Mouse (Mus musculus): Measurements from ENCODE around the gene Klhl3. TPM values are rescaled to one million over a fixed set of nuclear protein-coding genes. Genes with fewer than 3 reads are reported as not detected.

The Klhl3 gene
- polyA plus RNA-seq, 1 experiment, result not detected

DNA sequence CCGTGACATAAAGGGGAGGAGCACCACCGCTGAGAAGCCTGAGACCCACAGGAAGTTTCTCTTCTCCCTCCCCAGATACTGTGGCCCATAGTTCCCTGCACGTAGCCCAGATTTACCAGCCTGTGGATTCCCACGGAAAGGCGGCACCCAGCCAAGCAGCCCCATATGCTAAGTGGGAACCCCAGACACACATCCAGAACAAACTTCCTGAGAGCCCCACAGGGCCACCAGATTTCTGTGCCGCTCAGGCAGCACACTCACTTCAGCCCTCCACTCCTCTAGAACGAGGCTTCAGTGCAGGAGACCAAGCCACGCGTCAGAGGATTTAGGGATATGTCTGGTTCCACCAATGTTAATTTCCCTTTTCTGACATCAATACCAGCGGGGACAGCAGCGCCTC, 130.5 kb downstream of the Klhl3 start:
- H3K27me3 ChIP-seq (ENCODE audit: control insufficient read depth), result no peaks in the 10 kb centered on the region
- H3K4me1 ChIP-seq (ENCODE audit: control insufficient read depth), result no peaks in the 10 kb centered on the region
- H3K36me3 ChIP-seq (ENCODE audit: control insufficient read depth), result no peaks in the 10 kb centered on the region
- H3K9me3 ChIP-seq (ENCODE audit: control insufficient read depth, low read length), result no peaks in the 10 kb centered on the region
- TF ChIP-seq GATA1 (IDR thresholded peaks at IDR 0.05; ENCODE audit: low read length) (no peak), TAL1 (IDR thresholded peaks at IDR 0.05; ENCODE audit: low read length) (no peak)
- H3K4me3 ChIP-seq (replicated peaks), result no peak overlapping the region

DNA sequence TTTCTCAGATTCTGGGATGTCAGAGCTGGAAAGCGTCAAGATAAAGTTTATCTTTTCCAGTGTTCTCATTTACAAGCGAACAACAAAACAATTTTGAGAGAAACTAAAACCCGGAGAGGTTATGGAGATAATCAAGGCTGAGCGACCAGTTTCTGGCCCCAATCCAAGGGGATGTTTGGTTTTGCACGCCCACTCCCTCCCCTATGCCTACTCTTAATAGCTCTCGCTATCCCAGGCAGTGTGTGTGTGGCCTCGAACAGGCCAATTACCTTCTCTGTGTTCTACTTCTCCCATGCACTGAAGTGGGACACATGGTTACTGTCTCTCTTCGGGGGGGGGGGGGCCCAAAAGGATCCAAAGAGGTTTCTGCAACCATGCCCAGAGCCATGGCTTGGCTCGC, 132.7 kb downstream of the Klhl3 start:
- no peaks in the 10 kb centered on the region for H3K36me3 ChIP-seq (ENCODE audit: control insufficient read depth)
- peaks cover 5% of the 10 kb centered on the region; the same call in 1 of the 2 replicates for H3K9me3 ChIP-seq (ENCODE audit: control insufficient read depth, low read length)

DNA sequence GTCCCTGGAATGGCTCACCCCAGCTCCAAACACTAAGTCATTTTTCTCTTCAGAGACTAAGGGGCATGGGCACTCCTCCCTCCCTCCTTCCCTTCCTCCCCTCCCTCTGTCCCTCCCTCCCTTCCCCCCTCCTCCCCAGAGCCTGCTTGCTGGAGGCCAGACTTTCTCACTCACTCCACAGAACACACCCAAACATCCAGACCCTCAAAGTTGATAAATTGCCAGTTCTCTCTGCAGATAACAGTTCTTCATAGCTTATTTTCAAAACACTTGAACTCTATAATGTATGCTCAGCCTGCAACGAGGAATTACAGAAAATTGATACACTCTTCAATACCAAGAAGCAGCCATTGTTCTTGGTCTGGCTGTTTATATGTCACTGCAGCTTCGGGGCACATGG, 133.3 kb downstream of the Klhl3 start:
- TF ChIP-seq TAL1 (IDR thresholded peaks at IDR 0.05; ENCODE audit: low read length), result no peak
- no peak for TF ChIP-seq GATA1 (IDR thresholded peaks at IDR 0.05; ENCODE audit: low read length)
- no peak overlapping the region for H3K4me3 ChIP-seq (replicated peaks)
- H3K9me3 ChIP-seq (ENCODE audit: control insufficient read depth, low read length), result peaks cover 5% of the 10 kb centered on the region; the same call in 1 of the 2 replicates
- H3K4me1 ChIP-seq (ENCODE audit: control insufficient read depth), result no peaks in the 10 kb centered on the region
- H3K27me3 ChIP-seq (ENCODE audit: control insufficient read depth), result no peaks in the 10 kb centered on the region
- no peaks in the 10 kb centered on the region for H3K36me3 ChIP-seq (ENCODE audit: control insufficient read depth)

More for the DNA sequence above, 132.7 kb downstream of the Klhl3 start:
- TF ChIP-seq GATA1 (IDR thresholded peaks at IDR 0.05; ENCODE audit: low read length) (no peak), TAL1 (IDR thresholded peaks at IDR 0.05; ENCODE audit: low read length) (no peak)
- H3K4me1 ChIP-seq (ENCODE audit: control insufficient read depth), result no peaks in the 10 kb centered on the region
- no peak overlapping the region for H3K4me3 ChIP-seq (replicated peaks)
- no peaks in the 10 kb centered on the region for H3K27me3 ChIP-seq (ENCODE audit: control insufficient read depth)

- Histone ChIP-seq H3K9me3 (ENCODE audit: control insufficient read depth, low read length) (peaks cover 5% of the 10 kb centered on the region; the same call in 1 of the 2 replicates), H3K27me3 (ENCODE audit: control insufficient read depth) (no peaks in the 10 kb centered on the region), H3K36me3 (ENCODE audit: control insufficient read depth) (no peaks in the 10 kb centered on the region), H3K4me3 (replicated peaks) (no peak overlapping the region), H3K4me1 (ENCODE audit: control insufficient read depth) (no peaks in the 10 kb centered on the region)
- TF ChIP-seq TAL1 (IDR thresholded peaks at IDR 0.05; ENCODE audit: low read length), result no peak
- TF ChIP-seq GATA1 (IDR thresholded peaks at IDR 0.05; ENCODE audit: low read length), result no peak
These were observed 134.5 kb downstream of the Klhl3 start for GRCm38 (mm10) chr13:57978931-57979330.

DNA sequence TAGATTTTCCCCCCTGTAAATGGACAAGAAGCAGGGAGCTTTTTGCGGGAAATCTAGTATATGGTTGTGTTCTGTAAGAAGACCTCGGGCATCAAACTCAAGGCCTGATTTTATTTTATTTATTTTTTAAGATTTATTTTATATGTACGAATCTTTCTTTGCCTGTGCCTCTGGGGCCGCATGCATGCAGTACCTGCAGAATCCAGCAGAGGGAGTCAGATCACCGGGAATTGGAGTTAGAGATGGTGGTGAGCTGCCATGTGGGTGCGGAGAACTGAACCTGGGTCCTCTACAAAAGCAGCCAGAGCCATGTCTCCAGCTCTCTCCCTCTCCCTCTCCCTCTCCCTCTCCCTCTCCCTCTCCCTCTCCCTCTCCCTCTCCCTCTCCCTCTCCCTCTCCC, 135.7 kb downstream of the Klhl3 start:
- Histone ChIP-seq H3K27me3 (ENCODE audit: control insufficient read depth) (no peaks in the 10 kb centered on the region), H3K36me3 (ENCODE audit: control insufficient read depth) (no peaks in the 10 kb centered on the region), H3K4me3 (replicated peaks) (no peak overlapping the region), H3K4me1 (ENCODE audit: control insufficient read depth) (no peaks in the 10 kb centered on the region), H3K9me3 (ENCODE audit: control insufficient read depth, low read length) (peaks cover 5% of the 10 kb centered on the region; the same call in 1 of the 2 replicates)
- TF ChIP-seq GATA1 (IDR thresholded peaks at IDR 0.05; ENCODE audit: low read length) (no peak), TAL1 (IDR thresholded peaks at IDR 0.05; ENCODE audit: low read length) (no peak)

DNA sequence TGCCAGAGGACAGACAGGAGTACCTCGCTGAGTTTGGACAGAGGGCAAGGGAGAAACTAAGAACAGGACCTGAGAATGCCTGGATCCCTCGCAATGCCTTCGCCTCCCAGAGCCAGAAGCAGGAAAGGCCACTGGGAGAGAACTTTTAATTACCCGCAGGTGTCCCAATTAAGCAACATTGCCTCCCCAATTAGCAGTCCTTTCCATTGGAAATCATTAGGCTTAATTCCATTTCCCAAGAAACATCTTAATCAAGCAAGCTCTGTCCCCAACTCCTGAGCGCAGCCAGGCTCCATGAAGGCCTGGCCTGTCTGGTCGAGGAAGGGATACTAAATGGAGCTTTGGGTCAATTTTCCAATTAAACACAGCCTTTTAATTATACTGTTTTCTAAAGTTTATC, 147.7 kb downstream of the Klhl3 start:
- Histone ChIP-seq H3K4me3 (replicated peaks) (no peak overlapping the region), H3K27me3 (ENCODE audit: control insufficient read depth) (no peaks in the 10 kb centered on the region), H3K4me1 (ENCODE audit: control insufficient read depth) (no peaks in the 10 kb centered on the region), H3K9me3 (ENCODE audit: control insufficient read depth, low read length) (peaks cover 3% of the 10 kb centered on the region; the same call in 1 of the 2 replicates), H3K36me3 (ENCODE audit: control insufficient read depth) (no peaks in the 10 kb centered on the region)
- TF ChIP-seq TAL1 (IDR thresholded peaks at IDR 0.05; ENCODE audit: low read length), result no peak
- no peak for TF ChIP-seq GATA1 (IDR thresholded peaks at IDR 0.05; ENCODE audit: low read length)

DNA sequence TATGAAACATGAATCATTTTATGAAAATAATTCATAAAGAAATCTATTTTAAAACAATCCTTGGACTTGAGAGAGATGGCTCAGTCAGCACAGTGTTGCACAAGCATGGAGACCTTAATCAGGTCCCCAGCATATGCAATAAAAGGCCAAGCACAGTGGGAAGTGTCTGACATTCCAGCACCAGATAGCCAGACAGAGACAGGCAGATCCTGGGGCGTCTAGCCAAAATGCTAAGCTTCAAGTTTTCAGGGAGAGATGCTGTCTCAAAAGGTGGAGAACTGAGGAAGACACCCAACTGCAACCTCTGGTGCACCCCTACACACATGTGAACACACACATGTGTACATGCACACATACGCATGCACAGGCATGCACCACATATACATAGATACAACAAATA, 153.1 kb downstream of the Klhl3 start:
- no peak for TF ChIP-seq TAL1 (IDR thresholded peaks at IDR 0.05; ENCODE audit: low read length)
- no peak for TF ChIP-seq GATA1 (IDR thresholded peaks at IDR 0.05; ENCODE audit: low read length)
- Histone ChIP-seq H3K9me3 (ENCODE audit: control insufficient read depth, low read length) (no peaks in the 10 kb centered on the region; the same call in 1 of the 2 replicates), H3K4me1 (ENCODE audit: control insufficient read depth) (no peaks in the 10 kb centered on the region), H3K4me3 (replicated peaks) (no peak overlapping the region), H3K36me3 (ENCODE audit: control insufficient read depth) (no peaks in the 10 kb centered on the region), H3K27me3 (ENCODE audit: control insufficient read depth) (no peaks in the 10 kb centered on the region)

- Histone ChIP-seq H3K36me3 (ENCODE audit: control insufficient read depth) (no peaks in the 10 kb centered on the region), H3K27me3 (ENCODE audit: control insufficient read depth) (no peaks in the 10 kb centered on the region), H3K4me3 (replicated peaks) (no peak overlapping the region), H3K4me1 (ENCODE audit: control insufficient read depth) (no peaks in the 10 kb centered on the region), H3K9me3 (ENCODE audit: control insufficient read depth, low read length) (no peaks in the 10 kb centered on the region; the same call in 1 of the 2 replicates)
- TF ChIP-seq TAL1 (IDR thresholded peaks at IDR 0.05; ENCODE audit: low read length), result no peak
- no peak for TF ChIP-seq GATA1 (IDR thresholded peaks at IDR 0.05; ENCODE audit: low read length)
These were observed 153.6 kb downstream of the Klhl3 start for GRCm38 (mm10) chr13:57959806-57960205.

Other genes with a start within 250 kb of the Klhl3 start
- gene Spock1, start 205.3 kb downstream of the Klhl3 start, polyA plus RNA-seq (2012), result 0.01 and 0.03 TPM in 2 replicates
- gene Hnrnpa0, start 15.0 kb upstream of the Klhl3 start, polyA plus RNA-seq (2012), result 38.2 and 43.0 TPM in 2 replicates
- gene Idnk, start 44.1 kb upstream of the Klhl3 start, polyA plus RNA-seq (2012), result 0.40 and 1.2 TPM in 2 replicates
- 4.3 TPM in 2 replicates for gene Ubqln1, start 102.1 kb upstream of the Klhl3 start, polyA plus RNA-seq (2012)
- gene Gkap1, start 162.1 kb upstream of the Klhl3 start, polyA plus RNA-seq (2012), result 0.03 and 0.17 TPM in 2 replicates
- gene Kif27, start 245.5 kb upstream of the Klhl3 start, polyA plus RNA-seq (2012), result 0.01 TPM in 1 of 2 replicates, not detected in the other

Measured in erythroblast, embryonic 14.5 days (primary cell).